Mouse (Mus musculus) olfactory bulb, adult 2 months (tissue): ENCODE data around the gene Wars2.

ENCODE experiments used
- CTCF ChIP-seq: fragments of 200-500 bp; IDR thresholded peaks from 2 replicates; pipeline ENCODE4 v1.5.1; 2012; ENCODE audit warnings: low read depth, mild to moderate bottlenecking, low read length, moderate library complexity; ENCODE audit not compliant: insufficient read depth
- POLR2A ChIP-seq: fragments of 200-500 bp; IDR thresholded peaks from 2 replicates; pipeline ENCODE4 v1.6.1; 2012; ENCODE audit warnings: mild to moderate bottlenecking, low read depth, low read length, moderate library complexity; ENCODE audit not compliant: insufficient read depth

DNA sequence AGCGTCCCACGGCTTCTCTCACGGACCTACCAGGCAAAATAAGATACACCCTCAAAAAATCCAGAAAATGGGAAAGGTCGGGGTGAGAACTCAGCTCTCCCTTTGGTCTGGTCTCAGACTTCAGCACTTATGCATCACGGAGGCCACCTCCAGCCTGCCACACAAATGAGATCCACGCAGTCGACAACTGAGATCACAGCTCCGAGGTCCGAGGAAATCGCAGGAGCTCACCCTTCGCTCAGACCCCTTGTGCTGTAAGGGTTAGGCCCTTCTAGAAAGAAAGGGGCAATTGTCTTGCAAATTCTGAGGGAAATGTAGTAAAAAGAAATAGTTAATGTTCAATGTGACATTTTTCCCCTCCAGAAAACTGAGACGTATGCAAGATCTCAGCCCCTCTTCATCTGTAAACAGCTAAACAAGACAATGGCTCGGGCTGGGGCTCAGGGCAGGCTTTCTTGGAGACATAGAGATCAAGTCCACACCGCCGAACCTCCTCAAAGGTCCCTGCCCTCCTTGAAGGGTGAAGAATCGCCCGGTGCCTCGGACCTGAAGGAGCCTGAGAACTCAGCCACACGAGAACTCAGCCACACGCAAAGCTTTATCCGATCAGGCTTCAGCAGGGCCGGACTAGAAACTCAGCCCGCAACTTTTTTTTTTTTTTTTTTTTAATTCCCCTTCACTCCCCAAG is 94.4 kb downstream of the Wars2 start:
- TF ChIP-seq CTCF: no peak
- no peak for TF ChIP-seq POLR2A
